Mouse (Mus musculus): ENCODE data around the gene Ube2i.

Ube2i gene

DNA sequence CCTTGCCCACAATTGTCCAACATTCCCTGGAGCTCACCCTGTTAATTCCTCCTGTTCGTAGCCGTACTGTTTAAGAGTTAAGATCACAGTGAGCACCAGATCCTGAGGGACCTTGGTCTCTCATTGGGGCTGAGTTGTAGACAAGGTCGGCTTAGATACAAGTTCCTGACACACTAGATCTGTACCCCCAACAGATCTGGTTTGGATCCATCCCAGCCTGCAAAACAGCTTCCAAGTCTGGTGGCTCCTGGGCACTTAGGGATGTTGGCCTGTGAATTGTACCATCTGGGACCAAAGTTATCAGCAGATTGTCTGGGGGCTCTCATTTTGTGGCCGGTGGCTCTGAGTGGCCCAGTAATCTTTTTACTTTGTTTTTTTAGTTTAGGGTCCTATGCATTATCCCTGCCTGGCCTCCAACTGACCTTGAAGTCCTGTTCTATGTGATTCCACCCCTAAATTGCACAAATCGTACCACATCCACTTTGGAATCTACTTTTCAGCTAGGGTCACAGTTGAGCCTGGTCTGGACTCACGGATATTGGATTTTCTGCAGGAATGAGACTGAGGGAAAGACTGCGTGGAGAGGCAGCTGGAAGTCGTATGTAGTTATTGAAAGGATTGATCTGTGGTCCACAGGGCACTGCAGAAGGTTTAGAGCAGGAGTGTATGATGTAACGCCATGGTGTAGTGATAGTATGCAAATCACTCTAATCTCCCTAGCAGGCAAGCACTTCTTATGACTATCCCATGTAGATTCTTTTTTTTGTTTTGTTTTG is at the start of gene Ube2i:
Gene Ube2i (minus strand): TSS at position 52 of the 776 bp plus-strand sequence.
- DNase-seq: no peak

DNA sequence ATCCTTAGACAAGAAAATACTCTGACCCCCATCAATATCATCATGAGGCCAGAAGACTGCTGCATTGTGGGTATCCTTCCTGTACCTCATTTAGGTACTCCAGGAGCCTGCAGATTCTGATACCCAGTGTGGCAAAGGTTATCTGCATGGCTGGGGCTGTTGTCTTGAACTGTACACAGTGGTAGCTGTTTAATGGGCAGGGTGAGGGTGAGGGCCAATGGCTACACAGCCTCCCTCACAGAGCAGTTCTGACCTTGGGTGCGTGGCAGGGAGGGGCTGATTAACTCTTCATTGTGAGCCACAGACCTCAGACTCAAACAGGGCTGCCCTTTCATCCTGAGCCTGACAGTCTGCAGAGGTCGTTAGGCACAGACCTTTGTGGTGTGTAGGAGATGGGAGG is 48.5 kb upstream of the Ube2i start:
- peak; percentile 30 for DNase-seq

DNA sequence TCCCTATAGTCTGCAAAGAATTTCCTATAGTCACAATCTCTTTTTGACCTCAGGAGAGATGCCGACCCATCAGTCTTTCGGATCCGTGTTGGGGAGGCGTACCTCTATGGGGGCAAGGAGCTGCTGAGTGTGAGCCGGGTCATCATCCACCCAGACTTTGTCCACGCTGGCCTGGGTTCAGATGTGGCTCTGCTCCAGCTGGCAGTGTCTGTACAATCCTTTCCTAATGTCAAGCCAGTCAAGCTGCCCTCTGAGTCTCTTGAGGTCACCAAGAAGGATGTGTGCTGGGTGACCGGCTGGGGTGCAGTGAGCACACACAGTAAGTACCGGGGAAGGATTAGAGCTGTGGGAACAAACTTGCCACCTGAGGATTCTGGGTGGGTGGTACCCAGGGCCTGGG is 46.4 kb upstream of the Ube2i start:
- DNase-seq: no peak

DNA sequence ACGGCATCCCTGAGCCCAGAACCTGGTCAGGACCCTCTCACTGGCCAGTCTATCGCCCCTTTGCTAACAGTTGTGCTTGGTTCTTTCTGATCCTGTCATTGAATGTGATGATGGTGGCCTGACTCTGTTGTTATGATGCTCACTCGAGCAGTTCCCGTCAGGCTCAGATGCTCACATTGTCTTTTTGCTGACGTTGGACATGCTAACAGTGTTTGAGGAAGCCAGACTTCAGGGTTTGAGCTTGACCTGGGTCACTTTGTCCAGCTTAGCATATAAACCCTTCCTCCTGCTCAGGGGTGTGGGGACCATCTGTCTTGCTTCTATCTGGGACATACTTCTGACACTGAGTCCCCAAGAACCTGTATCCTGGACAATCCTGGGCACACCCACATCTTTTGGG is 43.9 kb upstream of the Ube2i start, which contains the start of gene Prss29:
Gene Prss29 (plus strand): TSS at position 301 of the 400 bp plus-strand sequence.
- no peak for DNase-seq

DNA sequence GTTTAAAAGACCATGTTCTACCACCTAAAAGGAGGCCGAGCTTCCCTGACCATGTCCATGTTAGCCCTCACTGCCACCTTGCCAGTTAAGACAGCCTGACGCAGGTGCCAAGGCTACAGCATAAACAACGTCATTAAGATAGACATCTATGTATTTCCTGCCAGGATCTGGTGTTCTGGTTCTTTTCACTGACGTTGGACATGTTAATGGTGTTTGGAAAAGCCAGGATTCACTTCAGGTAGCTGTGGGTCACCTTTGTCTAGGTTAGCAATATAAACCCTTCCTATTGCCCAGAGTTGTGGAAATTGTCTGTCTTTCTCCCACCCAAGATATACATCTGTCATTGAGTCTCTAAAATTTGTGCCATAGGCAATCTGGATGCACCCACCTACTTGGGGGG is 33.9 kb upstream of the Ube2i start, which contains the start of gene Prss28:
Gene Prss28 (plus strand): TSS at position 301 of the 400 bp plus-strand sequence.
- DNase-seq: no peak

DNA sequence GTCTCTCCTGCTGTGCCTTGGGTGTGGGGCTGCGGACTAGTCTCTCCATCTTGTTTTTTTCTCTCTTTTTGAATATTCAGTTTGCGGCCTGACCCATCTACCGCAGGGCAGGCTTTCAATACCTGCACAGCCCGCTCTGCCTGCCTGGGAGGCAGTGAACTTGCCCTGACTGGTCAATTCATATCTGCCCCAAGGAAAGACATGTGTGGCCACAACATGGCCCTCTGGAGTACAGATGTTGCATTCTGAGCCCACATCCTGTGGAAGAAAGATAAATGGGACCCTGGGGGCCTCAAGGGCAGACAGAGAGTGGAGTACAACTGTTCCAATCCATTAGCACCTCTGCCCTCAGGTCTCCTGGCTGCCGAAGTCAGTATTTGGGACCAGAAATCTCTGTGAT is 23.7 kb upstream of the Ube2i start, which contains the start of gene Prss34:
Gene Prss34 (plus strand): TSS at position 301 of the 400 bp plus-strand sequence.
- DNase-seq: no peak

DNA sequence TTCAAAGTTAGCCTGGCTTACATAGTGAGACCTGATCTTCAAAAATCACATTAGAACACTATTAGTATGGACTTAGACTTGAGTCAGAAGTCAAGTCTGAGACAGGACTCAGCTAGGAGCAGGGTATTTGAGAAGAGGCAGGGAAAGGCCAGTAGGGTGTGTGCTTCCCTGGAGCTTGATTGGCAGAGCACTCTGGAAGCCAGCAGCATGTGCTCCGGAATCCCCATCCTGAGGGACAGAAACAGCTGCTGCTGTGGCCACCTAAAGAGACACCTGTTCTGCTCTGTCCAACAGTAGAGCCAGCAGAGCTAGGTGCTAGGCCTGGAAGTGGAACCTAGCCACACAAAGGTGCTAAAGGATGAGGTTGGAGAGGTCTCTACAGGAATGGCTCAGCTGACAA is 19.7 kb upstream of the Ube2i start:
- DNase-seq: no peak

DNA sequence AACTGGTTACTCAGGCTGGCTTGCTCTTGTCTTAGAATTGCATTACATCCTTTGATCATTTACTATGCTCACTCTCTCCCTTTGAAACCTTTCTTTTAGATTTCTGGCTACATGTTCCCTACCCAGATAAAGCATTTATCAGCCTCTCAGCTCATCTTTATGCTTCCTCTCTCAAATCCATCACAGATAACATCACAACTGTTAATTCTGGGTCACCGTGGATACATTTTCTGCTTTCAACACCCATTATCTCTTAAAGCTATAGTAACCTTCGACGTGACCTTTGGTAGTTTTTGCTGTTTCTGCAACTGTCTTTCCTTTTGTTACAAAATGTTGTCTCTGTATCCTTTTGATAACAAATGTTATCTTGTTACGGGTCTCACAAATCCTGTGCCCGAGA is 19.1 kb upstream of the Ube2i start:
- DNase-seq: no peak

DNA sequence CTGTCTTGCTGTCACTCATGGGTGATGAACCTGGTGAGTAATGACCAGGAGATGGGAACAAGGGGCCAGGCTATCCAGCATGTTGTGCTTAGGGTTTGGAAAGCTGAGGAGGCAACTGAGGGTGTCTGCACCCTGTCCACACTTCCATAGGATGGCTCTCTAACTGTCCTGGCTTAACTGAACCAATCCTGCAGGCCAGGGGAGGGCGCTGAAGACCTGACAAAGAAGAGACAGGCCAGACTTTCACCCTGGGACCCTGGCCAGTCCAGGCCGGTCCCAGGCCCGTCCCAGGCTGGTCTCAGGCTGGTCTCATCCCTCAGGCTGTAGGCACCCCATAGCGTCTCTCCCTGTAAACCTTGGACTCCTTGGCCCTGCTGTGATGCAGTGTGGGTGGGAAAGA is 16.0 kb upstream of the Ube2i start:
- no peak for DNase-seq

DNA sequence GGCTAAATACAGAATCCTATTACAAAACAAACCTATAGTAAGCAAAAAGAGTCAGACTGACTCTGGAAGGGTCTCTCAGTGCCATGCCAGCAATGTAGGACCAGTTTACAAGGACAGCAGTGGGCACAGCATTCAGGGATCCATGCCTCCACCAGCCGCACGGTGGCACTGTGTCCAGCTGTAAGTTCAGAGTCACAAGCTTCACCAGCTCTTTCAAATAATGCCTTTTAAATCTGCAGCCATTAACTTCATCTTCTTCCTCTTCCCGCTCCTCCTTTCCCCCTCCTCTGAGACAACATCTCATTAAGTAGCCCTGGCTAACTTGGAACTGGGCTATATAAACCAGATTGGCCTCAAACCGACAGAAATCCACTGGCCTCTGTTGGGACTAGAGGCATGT is 14.4 kb upstream of the Ube2i start:
- DNase-seq: peak; percentile 55

DNA sequence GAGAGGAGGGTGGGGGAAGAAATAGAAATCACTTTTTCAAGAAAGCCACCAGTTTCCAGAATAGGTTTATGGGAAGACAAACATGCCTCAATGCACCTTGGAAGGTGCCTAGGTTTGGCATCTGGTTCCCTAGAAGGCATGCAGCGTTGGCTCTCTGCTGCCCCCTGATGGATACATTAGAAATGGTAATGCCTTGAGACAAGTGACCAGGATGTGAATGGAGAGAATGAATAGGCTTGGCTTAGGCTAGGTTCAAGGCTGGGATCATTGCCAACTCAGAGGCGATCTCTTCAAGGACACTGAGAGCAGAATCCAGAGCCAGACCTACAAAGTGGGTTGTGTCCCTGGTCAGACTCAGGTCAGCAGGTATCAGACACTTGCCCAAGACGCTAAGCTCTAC is 10.6 kb upstream of the Ube2i start:
- peak; percentile 77 for DNase-seq

DNA sequence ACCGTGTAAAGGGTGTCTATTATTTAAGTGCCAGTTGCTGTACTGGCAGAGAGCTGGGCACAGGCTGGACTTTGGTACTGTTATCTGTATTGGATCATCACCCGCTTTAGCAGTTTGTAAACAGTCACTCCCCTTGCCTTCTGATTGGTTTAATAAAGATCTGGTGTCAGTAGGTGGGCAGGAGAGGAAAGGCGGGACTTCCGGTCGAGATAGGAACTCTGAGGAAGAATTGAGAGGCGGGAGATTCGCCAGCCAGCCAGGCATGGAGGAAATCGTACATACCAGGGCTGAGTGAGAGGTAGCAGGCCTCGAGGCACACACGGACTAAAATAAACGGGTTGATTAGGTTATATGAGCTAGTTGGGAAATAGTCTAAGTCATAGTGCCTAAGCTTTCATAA is 7.7 kb upstream of the Ube2i start:
- peak; percentile 72 for DNase-seq

DNA sequence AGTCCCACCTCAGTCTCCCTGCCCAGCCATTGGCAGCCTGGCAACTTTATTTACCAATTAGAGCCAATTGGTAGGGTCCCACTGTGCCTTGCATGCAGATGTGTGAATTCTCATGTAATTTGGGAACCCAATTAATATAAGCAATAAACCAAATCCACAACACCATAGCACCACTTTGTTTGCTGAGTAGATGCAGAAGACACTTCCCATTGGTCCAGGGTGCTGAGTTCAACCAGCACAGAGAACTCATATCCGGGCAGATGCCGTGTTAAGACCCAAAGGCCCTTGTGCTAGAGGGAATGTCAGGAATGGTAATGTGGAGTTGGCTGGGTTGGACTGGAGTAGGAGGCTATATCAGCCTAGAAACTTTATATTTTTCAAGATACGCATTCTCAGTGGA is 1.4 kb upstream of the Ube2i start:
- no peak for DNase-seq

DNA sequence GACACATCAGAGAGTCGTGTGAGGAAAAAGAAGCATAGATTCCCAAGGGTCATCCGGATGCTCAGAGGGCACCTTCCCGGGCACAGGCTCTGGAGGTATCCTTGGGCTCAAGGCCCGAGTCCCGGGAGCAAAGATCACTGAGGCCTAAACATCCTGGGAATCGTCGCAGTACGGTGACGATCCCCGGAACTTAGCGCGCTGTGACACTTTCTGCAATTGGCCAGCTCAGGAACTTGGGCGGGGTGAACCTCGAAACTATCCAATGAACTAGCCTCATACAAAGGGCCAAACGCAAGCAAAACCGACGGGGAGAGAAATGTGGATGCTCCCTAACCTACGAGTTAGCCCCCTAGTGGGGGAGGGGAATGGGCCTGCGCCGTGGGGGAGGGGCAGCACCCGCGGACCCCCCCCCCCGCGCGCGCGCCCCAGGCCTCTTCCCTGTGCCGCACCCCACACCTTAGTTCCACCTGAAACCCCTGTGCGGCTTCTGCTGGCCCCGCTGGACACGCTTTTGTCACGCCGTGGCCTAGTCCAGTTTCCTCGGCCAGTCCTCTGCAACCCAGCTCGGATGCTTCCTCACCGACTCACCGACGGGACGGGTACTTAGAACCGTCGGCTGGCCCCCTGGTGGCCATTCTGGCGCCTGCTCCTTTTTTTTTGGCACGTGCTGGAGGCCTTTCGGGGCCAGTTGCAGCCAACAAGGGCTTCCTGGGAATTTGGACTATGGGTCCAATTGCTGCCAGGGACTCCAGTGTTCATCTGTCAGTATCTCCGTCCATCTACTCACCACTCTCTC is 518 bp downstream of the Ube2i start:
- peak; percentile 90 for DNase-seq

DNA sequence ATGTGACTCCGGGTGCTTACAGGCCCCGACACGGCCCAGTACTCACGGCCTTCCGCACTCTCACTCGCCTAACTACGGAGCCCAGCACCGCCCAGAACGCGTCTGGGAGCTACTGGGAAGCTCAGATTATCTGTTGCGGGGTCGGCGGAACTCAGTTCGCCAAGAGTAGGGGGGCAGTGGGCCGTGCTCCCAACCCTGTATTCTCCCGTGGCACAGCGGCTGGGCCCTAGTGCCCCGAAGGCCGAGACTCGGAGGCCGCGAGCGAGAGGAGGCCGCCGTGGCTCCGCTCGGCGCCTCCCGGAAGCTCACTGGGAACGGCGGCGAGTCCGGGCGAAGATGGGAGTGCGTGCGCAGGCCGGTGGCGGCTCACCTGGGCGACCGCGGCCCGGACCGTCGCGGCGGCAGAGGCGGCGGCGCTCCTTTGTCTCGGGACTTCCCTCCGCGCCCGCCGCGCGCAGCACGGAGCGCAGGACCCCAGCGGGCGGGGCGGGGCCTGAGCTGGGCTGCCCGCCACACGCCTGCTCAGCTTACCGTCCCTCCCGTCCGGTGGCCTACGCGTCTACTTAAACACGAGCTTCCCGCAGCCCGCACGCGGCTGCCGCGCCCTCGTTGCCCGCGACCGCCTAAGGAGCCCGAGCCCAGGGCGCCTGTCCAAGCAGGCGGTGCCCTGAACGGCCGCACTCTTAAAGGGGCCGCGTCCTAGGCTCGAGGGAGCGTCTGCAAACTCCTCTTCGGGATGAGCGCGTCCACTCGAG is 1.3 kb downstream of the Ube2i start:
- DNase-seq: peak; percentile 89

DNA sequence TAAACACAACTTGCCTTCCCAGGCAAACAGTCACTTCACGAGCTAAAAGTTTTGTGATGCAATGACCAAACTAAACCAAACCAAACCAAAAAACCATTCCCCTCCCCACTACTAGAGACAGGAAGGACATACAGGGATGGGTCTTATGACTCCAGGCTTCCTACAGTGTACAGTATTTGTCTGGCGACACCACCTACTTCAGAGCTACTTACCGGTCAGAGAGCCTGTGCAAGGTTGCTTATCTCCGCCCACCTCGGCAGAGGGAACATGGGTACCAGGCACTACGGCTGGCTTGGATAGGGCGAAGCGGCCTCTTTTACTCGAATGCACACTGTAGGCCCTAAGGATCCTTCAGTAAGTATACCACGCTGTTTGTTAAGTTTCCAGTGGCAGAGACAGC is 2.1 kb downstream of the Ube2i start:
- peak; percentile 77 for DNase-seq

DNA sequence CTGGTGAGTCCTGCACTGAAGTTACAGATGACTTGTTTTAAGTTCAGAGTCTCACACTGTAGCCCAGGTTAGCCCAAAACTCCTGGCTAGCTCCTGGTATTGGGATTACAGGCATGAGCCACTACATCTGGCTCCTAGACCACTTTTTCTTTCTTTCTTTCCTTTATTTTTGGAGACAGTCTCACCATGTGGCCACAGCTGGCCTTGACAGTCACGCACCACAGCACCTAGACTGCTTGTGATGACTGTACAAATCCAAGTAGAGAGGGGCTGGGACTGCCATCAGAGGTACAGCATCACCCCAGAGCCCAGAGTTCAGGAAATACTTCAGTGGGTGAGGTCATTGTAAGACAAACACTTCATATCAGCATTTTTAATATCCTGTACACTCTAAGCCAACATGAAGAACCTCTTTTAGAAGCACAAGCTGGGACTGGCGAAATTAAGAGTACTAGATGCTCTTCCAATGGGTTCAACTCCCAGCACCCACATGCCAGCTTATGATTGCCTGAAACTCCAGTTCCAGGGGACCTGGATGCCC is 3.6 kb downstream of the Ube2i start:
- DNase-seq: no peak

DNA sequence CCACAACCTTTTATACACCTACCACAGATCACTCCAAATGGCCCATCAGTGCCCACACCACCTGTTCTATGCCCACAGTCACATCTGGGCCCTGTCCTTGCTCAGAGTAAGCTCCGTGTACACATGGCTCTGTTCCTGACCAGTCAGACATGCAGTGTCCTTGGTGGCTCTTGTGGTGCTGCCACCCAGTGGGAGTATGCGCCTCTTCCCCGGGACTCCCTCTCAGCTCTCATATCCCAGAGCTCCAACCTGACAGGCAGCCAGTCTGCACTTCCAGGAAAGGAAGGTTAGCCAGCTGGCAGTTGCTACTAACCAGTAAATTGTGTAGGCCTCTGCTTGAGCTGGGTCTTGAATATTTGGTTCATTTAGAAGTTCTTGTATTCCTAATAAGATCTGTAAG is 10.0 kb downstream of the Ube2i start:
- no peak for DNase-seq

DNA sequence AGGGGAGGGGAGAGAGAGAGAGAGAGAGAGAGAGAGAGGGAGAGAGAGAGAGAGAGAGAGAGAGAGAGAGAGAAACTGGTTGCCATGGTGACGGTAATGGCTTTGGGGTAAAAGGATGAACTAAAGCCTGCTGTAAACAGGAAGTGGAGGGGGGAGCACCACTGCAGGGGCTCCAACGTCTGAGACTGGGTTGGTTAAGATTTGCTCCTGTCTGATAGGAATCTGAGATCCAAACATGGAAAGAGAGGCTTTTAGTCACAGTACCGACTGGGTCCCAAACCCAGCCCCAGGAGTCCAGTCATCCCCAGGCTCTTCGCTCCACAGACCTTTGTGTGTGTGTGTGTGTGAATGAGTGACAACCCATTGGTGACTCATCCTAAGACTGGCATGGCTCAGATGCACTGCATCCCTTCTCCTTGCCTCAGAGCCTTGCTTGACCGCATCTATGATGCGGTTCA is 16.6 kb downstream of the Ube2i start:
- DNase-seq: no peak

DNA sequence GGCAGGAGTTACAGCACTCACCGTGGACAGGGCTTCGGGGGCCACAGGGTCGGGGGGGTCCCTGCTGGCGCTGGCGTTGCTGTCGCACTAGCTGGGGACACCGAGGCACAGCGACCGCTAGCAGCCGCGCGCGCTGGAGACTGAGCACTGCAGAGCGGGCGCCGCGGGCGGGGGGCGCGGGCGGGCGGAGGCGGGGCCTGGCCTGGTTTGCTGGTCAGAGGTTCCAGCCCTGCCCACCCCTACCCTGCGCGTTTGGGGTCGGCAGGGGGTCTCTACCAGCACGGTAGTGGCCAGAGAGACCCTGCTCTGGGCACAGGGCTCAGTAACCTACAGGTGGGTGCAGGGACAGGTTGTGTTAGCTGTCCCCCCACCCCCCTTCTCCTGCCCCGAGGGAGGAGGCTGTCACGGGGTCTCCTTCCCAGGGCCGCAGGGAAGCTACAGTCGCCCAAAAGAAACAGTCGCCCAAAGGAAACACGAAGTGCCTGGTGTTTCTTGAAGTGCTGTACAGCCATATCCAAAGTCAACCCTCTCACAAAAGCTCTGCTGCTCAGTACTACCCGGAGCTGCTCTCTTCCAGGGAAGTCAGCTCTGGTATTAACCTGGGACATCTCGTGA is 18.2 kb downstream of the Ube2i start, which contains the start of gene Baiap3:
Gene Baiap3 (minus strand): TSS at position 225 of the 615 bp plus-strand sequence.
- no peak for DNase-seq

DNA sequence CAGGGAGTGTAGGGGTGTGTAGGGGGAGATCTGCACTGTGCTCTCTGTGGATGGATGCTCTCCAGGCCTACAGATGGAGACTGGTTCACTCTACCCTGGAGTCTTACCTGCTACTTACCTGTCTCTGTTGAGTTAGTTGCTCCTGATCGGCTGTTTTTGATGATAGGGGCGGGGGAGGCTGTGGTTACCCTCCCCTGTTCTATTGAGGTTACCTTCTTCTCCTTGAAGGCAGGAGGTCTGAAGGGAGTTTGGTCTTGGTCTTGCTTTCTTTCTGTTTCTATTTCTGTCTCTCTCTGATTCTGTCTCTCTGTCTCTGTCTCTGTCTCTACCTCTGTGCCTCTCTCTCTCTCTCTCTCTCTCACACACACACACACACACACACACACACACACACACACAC is 19.3 kb downstream of the Ube2i start:
- DNase-seq: no peak

DNA sequence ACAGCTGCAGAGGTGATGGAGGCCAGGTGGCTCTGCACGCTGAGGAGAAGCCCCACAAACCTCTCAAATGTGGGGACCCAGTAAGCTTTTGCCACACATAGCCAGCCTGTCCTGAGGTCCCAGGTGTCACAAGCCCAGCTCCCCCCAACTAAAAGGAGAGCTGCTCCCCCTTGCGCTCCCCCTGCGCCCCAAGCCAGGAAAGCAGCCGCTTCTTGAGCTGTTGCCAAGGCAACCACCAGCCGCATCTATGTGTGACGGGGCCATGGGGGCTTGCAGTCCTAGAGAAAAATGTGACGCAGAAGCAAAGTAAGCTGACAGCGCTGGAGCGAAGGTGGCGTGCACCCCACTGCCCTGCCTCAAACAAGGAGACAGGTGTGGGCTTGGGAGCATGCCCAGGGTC is 20.7 kb downstream of the Ube2i start:
- DNase-seq: no peak

Data from liver (tissue).